Mouse (Mus musculus) 3134 (cell line): Measurements from ENCODE around the gene Uck2.

Experiments used
- DNase-seq: peaks from one replicate; pipeline ENCODE4 v3.0.0-alpha.2; 2011; ENCODE audit warnings: low spot score; ENCODE audit not compliant: insufficient read length; ENCODE audit errors: extremely low read depth

Gene Uck2

DNA sequence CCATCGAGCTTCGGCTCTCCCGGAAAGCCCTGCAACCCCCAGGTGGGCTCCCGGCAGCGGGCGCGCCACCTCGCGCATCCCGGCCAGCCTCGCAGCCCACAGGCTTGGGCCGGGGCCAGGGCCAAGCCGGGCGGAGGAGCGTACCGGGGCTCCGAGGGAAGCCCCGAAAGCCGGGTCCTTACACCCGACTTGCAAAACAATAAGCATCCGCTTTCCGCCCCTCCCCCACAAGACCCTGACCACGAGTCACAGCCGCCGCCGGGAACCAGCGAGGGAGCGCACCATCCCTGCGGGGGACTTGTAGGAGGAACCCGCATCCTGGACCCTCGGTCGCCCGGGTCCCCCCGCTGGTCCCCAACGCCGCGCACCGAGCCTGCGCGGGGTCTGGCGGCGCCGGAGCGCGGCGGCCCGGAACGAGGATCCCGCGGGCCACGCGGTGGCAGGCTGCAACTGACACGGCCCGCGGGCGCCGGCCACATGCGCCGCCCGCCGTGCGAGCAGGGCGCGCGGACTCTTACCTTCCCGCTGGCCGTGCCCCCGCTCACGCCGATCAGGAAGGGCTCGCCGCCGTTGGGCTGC is 773 bp downstream of the Uck2 start:
- peak; percentile 86 for DNase-seq

DNA sequence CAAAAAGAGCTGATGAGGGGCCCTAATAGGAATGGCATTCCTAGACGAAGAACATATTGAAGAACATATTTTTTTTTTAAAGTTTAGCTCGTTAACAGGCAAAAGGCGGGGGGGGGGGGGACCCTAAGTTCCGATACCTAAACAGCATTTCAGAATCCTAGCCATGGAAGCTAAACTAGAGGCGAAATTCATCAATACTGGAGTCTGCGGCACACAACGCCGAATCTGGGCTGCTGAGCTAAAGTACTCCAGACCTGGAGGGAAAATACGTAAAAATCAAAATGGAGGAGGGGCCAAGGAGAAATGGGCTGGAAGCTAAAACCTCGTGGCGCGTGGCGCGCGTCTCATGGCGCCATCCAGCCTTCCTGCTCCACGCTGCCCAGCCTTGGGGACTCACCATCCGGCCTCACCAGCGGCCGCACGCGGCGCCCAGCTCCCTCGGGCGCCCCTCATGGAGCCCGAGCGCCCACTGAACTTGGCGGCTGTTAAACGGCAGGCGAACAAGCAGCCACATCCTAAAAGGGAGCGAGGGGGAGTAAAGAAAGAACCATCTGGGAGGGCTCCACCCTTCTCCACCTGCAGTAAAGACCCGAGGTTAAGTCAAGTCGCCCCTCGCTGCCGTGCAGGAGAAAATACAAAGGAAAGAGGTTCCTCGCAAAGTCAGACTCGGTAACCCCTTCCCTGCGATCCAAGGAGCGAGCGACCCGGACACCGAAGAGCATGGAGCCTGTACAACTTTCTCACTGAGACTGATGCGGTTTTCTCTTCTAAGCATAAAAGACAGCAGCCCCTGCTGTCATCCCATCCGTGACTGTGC is 1.5 kb downstream of the Uck2 start:
- DNase-seq: peak; percentile 81

DNA sequence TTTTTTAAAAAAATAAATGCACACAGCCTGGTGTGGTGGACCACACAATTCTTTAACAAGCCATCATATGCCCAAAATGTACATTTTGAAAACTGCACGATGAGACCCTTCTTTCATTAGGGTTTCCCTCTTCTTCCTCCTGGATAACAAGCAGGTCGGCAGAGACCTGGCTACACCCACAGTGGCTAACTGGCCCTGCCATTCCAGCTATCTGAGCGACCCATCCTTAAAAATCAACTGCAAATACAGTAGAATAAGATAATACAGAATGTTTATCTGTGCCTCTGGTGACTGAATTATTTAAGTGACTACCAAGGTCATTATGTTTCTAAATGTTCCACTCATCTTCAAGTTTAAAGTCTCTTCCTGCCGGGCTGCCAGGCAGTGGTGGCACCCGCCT is 2.4 kb downstream of the Uck2 start:
- DNase-seq: no peak

DNA sequence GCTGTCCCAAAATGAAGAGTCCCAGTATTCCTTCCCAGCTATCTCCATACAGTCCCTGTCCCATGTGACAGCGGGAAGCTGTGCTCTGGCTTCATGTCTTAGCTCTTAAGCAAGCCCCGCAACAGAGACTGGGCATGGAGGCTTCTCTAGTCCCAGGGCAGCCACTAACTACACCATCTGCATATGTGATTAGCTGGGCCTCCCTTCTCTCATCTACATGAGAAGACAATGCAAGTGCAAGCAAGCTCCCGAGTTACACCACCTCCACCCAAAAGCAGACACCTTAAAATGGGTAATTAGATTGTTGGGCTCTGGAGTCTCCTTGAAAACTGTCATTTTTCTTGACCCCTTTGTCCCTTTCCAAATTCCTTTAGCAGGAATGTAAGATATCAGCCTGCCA is 3.0 kb downstream of the Uck2 start:
- no peak for DNase-seq

DNA sequence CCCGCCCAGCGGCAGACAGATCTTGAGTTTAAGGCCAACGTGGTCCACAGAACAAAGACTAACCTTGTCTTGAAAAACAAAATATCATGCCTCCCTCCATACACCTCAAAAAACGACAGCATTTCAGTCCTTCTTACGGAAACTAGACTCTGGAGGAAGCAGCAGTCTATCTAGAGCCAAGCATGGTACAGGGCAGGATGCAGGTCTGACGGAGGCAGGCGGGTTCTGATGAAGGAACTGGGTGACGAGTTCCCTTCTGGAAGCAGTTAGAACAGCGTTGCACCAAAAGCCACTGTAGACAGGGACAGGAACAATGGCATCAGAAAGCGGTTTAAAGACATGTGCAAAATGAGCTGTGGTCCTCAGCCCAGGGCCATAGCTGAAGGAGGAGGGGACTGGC is 5.1 kb downstream of the Uck2 start:
- DNase-seq: no peak

DNA sequence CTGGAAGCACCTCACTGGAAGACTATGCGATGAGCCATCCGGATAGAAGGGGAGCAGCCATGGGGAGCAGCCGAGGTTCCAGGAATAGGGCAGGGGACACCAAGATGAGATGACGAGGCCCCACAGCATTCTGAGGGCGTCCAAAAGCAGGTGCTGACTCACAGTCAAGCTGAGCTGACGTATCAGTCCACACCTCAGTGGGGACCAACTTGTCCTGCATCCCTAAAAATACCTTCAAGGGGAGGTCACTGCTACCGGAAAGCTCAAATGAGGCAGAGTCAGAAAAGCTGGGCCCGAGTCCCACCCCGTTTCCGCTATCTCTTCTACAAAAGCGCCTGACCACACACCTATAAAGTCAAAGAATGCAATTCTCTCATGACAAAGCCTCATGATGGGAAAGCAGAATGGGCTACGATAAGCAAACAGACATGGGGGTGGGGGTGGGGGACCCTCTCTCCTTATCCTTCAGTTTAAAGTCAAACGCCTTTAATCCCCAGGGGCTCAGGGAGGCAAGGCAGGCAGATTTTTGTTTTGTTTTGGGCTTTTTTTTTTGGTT is 5.9 kb downstream of the Uck2 start:
- no peak for DNase-seq

DNA sequence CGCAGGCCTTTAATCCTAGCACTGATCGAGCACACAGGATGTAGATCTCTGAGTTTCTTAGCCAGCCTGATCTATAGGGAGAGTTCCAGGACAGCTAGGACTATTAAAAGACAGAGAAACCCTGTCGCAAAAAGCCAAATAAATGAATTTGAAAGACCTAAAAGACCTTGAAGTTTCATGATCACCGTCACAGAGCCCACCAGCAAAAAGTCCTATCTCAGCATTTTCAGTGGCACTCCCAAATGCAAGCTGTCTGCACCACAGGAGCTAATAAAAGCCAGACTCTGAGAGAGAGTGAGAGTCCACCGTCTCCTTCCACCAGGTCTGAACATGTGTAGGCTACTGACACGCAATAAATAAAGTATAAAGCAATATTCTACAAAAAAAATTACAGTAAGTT is 6.7 kb downstream of the Uck2 start:
- DNase-seq: no peak

DNA sequence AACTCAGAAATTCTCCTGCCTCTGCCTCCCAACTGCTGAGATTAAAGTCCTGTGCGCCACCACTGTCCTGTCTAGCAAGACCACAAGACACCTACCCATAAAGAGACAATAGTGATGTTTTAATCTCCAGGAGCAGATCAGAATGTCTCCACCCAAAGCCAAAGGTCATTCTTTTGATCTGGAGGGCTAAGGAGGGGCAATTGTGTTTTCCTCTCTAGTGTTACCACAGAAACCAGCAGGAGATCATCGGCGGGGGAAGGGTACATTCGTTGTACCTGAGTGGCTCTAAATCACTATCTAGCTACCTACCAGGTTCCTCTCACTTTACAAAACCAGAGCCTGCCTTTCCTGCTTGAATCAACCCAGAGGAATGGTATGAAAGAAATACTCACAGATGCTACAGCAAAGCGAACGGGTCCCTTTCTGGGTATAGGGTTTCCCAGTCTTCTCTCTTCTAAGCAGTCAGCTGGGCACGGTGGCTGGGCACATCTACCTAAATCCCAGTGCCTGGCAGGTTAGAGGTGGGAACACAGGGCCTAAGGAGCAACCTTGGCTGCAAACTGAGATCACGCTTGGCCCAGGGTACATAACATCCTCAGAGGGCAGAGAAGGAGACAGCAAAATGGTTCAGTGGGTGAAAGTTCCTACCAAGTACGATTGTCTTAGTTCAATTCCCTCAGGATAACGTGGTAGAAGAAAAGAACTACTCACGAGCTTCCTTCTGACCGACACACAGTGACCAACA is 10.3 kb downstream of the Uck2 start:
- DNase-seq: no peak

DNA sequence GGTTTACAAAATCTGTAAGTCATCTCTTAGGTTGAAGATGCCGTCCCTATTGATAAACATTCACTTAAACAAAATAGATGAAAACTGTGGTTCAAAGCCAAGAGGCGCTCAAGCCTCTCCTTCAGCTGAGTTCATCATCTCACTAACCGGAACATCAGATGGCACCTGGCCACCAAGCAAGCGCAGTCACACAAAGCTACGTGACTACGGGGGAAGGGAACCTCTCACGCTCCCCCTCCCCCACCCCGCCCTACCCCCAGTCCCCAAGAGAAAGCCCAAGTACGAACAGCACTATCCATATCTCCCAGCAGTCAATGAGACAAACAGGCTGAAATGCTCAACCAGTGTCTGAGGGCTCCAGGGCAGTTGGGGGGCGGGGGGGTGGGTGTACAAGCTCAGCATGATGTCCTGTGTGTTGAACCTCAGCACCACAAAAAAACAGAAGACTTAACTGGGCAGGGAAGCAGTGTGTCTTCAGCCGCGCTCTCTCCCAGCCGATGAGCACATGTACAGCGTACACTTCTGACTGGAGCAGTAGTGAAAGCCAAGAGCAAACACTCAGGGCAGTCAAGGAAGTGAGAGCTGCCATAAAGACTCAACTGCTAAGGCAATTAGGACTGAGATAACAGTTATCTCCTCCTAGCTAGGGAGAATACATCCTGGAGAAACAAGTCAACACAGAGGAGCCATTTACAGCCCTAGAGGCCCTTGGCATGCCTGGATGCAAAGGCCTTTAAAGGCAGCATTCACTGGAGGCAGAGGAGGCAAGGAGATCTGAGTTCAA is 11.5 kb downstream of the Uck2 start:
- DNase-seq: no peak

DNA sequence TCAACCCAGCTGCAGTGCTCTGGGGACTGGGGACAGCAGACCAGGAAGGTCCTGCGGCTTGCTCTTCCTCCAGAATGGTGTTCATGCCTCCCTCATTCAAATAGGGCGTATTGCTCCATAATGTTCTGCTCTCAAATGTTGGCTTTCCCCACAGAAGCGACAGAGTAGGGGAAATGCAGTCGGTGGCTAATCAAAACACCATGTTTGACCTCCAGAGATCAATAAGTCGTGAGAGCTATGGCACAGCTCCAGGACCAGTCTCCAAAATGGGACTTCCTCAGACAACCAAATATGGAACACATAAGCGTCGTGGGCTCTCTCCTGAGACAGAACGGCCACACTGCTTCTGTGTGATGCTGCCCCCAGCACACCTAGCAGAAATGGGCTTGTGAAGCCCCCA is 13.3 kb downstream of the Uck2 start:
- no peak for DNase-seq

DNA sequence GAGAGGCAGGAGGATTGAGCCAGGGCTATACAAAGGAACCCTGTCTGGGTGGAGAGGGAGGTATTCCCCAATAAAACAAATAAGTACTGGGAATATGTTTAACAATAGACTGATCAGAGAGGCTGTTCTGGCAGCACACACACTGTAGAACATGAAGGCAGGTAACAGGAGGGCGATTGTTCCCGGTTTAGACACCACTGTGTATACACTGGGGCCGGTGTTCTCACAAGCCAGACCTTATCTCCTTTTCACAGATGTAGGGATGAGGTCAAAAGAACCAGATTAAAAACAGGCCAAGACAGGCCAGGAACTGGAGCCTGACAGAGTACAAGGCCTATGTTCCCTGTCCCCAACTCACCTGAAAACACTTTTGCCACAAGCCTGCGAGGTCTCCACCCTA is 13.8 kb downstream of the Uck2 start:
- DNase-seq: no peak

DNA sequence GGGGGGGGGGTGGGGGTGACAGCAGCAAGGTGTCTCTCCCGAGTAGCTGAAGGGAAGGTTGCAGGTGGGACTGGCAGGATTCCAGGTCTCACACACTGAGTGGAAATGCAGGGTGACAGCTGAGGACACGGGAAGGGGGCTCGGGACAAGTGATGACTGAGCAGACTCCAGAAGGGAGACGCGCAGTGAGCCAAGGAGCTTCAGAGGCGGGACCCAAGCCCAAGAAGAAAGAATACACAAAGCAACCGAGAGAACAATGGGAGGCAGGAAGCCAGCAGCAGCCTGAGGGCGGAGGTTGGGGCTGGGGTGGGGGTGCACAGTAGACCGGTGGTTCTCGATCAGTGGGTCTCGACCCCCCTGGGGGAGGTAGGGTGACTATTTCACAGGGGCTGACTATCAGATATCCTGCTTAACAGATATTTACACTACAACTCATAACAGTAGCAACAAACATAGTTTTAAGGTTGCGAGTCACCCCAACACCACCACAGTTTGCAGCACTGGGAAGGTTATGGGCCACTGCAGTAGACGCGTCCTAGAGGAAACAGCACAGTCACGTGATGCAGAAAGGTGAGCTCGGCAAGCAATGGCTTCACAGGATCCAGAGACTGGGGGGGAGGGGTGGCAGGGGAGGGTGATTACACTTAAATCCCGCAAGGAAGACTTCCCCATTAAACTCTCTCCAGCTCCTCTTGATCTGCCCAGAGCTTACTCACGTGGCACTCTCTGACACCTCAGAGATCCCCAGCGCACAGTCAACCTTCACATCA is 14.6 kb downstream of the Uck2 start:
- peak; percentile 53 for DNase-seq

DNA sequence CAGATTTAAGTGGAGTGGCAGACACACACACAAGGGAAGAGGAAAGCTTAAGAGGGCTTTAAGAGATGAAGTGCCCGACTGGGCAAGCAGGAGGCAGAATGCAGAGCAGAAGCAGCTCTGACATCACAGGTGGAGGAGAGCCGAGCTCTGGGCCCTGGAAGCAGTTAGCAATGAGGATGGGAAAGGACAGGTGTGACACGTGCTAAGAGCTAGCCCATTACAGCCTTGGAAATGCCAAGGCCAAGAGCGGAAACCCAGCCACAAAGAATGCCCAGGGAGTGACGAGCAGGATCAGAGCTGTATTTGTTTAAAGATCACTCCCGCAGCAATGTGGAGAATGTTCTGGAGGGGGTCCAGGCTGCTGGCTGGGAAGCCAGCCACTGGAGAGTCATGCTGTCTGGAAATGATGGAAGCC is 15.3 kb downstream of the Uck2 start:
- DNase-seq: peak; percentile 83

DNA sequence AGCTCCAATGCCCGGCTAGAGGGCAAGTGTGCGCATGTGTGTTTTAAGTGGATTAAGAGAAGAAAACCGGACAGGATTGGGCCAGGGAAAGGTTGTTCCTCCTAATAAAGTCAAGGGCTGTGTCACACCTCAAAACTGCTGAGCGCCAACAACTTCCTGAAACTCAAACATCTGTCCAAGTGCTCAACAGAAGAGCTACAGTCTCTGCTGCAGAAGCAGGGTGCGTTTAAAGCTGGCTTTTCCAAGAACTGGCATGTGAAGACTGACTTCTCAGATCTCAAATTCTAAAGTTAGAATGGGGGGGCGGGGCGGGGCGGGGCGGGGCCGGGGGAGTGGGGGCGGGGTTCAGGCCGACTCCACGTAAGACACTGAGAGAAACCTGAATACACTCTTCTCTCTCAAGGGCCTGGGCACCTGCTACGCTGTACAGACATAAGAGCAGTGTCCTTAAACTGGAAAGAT is 15.7 kb downstream of the Uck2 start:
- peak; percentile 30 for DNase-seq

DNA sequence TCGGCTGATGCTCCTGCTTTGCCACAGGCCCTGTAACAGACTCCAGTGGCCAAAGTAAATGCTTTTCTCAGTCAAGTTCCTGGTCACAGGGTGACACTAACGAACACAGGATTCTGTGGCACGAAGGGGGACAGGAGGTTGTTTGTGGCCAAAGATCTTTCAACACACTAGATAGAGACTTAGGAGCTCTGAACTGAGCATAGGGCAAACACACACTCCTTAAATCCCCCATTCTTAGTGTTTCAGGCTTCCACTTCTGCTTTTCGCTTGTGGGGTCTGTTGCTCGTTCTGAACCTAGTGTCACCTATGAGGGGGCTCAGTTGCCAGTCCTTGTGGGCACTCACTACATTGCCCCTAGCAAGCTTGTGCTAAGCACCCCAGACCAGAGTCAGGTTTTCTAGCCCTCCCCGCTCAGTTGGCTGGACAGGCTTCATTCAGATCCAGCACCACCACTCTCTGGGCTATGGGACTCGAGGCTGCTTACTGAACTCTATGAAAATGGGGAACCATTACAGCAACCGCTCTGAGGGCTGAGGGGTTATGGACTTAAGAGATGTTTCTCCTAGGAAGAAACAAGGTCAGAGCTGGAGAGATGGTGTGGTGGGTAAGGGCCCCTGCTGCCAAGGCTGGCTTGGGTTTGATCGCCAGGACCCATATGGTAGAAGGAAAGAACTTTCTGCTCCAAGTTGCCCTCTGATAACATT is 16.6 kb downstream of the Uck2 start:
- no peak for DNase-seq

DNA sequence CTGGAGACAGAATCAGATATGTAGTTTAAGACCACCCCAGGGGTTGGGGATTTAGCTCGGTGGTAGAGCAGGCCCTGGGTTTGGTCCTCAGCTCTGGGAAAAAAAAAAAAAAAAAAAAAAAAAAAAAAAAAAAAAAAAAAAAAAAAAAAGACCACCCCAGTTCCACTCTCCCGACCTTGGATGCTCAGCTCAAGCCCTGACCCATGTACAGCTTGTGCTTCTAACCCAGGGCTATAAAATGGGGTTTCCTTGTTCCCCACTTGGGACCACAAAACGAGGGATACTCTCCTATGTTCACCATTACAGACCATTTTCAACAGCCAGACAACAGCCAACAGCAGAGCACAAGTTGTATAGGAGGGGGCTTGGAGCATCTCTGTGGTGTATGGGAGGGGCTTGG is 18.4 kb downstream of the Uck2 start:
- no peak for DNase-seq

DNA sequence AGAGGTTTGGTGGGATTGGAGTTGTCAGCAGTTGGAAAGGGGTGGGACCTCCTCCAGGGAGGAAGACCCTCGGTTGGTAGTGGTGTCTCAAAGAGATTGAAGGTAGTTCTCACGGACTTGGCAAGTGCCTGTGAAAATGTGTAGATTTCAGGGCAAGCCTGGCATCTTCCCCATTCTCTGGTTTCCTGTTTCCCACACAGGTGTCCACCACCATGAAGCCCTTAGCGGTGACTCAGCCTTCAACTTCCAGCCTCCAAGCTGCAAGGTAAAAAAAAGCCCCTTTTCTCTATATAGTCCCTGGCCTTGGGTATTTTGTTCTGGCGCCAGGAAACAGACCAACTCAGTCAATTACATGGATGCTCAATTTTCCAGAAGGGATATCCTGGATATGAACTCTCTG is 19.8 kb downstream of the Uck2 start:
- DNase-seq: no peak

DNA sequence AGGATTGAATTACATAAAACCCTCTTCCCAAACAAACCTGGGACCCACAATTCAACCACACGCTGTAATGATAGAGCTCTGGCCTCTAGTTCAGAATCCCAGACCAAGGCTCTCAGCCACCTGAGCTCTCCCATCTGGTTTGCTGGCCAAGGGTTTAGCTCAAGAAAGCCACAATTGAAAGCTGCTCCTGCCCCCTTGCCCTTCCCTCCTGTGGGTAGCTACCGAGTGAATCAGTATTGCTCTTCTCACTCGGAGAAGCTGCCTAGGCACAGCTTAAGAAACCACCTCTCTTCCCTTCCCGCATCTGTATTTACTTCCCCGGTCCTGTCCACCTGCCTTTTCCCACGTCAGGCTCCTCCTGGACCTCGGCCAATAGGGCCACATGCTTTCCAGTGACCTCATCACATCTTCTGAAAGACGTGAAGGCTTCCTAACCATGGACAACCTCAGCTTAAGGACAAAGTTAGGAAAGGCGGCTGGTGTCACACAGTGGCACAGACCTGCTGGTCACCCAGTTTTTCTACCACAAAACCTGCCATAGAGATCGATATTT is 22.6 kb downstream of the Uck2 start:
- no peak for DNase-seq

DNA sequence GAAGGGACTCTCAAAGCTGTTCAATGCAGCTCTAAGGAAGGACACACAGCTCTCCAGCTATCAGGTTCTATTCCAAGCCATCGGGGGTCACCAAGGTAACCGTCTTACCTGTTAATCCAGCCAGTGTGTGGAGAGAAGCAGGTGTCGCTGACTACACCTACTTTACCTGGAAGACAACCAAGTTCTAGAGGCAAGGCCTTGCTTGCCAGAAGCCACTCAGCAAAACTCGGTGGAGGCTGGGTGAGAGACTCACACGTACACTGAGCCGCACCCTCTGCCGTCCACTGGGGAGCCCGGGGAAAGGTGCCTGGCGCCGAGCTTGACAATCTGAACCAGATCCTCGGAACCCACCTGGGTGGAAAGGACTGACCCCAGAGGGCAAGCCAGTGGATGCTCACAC is 23.4 kb downstream of the Uck2 start:
- no peak for DNase-seq
